Mouse (Mus musculus) ES-Bruce4 (cell line): ENCODE data around the gene Traf5. TPM values are rescaled to one million over a fixed set of nuclear protein-coding genes. Genes with fewer than 3 reads are reported as not detected.

Experiments used
- H3K27ac ChIP-seq: 2 replicates; pipeline ENCODE4 v1.5.1; 2012; ENCODE audit warnings: low read length, inconsistent platforms; ENCODE audit not compliant: insufficient read depth
- H3K27me3 ChIP-seq: 2 replicates; pipeline ENCODE4 v1.6.1; 2012; ENCODE audit warnings: mild to moderate bottlenecking, low read length, inconsistent platforms; ENCODE audit not compliant: control insufficient read depth, poor library complexity, insufficient read depth, severe bottlenecking
- H3K36me3 ChIP-seq: 2 replicates; pipeline ENCODE4 v1.6.1; 2012; ENCODE audit warnings: inconsistent platforms, mild to moderate bottlenecking, low read length, moderate library complexity; ENCODE audit not compliant: control insufficient read depth, poor library complexity, insufficient read depth, severe bottlenecking
- H3K4me1 ChIP-seq: one replicate; pipeline ENCODE4 v1.8.1; 2011; ENCODE audit warnings: low read length; ENCODE audit not compliant: control insufficient read depth, insufficient read depth
- H3K4me3 ChIP-seq: 2 replicates; pipeline ENCODE4 v1.5.1; 2011; ENCODE audit warnings: low read depth, mild to moderate bottlenecking, low read length
- H3K9ac ChIP-seq: 2 replicates; pipeline ENCODE4 v1.6.1; 2012; ENCODE audit warnings: low read depth, mild to moderate bottlenecking, inconsistent platforms; ENCODE audit not compliant: poor library complexity, severe bottlenecking
- H3K9me3 ChIP-seq: replicated peaks from 2 replicates; pipeline ENCODE4 v1.6.1; 2012; ENCODE audit warnings: mild to moderate bottlenecking, low read length, inconsistent platforms; ENCODE audit not compliant: control insufficient read depth, poor library complexity, insufficient read depth, severe bottlenecking
- CTCF ChIP-seq: IDR thresholded peaks from one replicate; pipeline ENCODE4 v1.8.1; 2011; ENCODE audit warnings: low read depth, low read length
- EP300 ChIP-seq: IDR thresholded peaks from 2 replicates; pipeline ENCODE4 v1.6.1; 2011; ENCODE audit warnings: low read depth, low read length; ENCODE audit not compliant: insufficient read depth
- POLR2A ChIP-seq: IDR thresholded peaks from one replicate; pipeline ENCODE4 v1.8.1; 2011; ENCODE audit warnings: low read length; ENCODE audit not compliant: insufficient read depth
- polyA plus RNA-seq: library from polyadenylated mRNA; stranded (reverse); fragments of >200 nt; gene quantifications from 2 replicates; pipeline ENCODE4 v1.2.4, GENCODE M21; 2011; ENCODE audit warnings: low read depth; ENCODE audit not compliant: missing spikeins, insufficient read depth, insufficient read length

The Traf5 gene
- polyA plus RNA-seq, 1 experiment: 0.81 TPM

DNA sequence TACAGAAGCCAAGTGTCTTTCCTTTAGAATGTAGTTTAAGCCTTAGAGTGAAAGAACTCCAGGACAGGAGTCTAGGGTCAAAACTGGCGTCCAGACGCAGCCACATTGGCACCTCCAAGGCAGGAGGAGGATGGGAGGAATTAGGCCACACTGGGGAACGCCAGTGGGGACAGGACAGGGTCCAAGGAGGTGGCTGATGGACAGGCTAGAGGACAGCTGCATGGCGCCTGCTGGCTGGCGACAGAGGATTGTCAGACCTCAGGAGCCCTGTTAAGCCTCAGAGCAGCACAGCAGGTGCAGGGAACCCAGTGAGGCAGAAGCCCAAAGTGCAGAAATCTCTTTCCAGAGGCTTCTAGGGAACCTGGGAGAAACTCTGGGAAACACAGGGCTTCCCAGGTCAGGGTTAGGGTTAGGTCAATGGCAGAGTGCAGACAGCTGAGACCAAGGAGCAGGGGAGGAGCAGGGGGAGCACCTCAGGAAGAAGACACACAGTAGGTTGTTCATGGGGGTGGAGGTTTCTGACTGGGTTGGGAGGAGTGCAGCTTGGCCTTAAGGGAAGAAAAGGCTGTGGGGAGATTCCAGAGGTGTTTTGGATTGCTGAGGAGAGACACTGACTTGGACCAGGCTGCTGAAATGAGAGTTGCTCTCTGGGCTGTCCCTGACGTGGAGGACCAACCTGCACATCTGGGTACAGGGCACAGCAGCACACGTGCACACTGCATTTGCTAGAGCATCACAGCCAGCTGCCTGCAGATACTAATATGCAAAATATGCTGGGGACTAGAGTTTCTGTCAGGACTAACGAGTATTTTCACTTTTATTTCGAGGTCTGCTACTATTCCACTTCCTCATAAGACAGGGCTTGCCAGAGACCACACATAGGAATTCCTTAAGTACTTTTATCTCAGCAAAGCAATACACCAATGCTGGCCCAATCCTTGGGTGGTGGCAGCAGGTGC, 2.9 kb downstream of the Traf5 start:
- Histone ChIP-seq H3K4me3 (no peak overlapping the region), H3K27ac (no peak overlapping the region), H3K27me3 (0 out of 2 replicates have a peak, but pooled peaks cover 3% of the 10 kb centered on the region), H3K9ac (no peak overlapping the region), H3K4me1 (no peaks in the 10 kb centered on the region), H3K9me3 (no peaks in the 10 kb centered on the region), H3K36me3 (no peaks in the 10 kb centered on the region)
- no peak for TF ChIP-seq EP300
- TF ChIP-seq CTCF: no peak
- no peak for TF ChIP-seq POLR2A

GRCm38 (mm10) chr1:192088011-192088410, 4.3 kb downstream of the Traf5 start:
- H3K4me1 ChIP-seq: no peaks in the 10 kb centered on the region
- 0 out of 2 replicates have a peak, but pooled peaks cover 3% of the 10 kb centered on the region for H3K27me3 ChIP-seq
- no peak overlapping the region for H3K27ac ChIP-seq
- no peak overlapping the region for H3K4me3 ChIP-seq
- no peak overlapping the region for H3K9ac ChIP-seq
- H3K36me3 ChIP-seq: no peaks in the 10 kb centered on the region
- H3K9me3 ChIP-seq: no peaks in the 10 kb centered on the region
- TF ChIP-seq POLR2A (no peak), CTCF (no peak), EP300 (no peak)

DNA sequence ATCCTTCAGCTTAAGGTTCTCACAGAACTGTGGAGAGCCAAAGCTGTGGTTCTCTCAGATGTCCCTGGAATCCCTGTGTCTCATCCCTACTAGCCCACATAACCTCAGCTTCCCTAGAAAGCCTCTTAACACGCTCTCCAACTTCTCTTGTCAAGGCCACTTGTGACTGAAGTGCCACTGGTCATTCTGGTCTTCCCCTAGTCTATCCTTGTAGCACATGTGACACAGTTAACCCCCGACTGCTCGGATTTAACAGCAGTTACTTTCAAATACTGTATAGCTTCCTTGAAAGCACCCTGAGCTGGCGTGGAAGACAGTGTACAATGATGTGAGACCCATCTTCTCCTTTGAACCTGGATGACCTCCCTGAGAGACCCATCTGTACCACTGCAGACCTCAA, 5.3 kb downstream of the Traf5 start:
- Histone ChIP-seq H3K27ac (no peak overlapping the region), H3K9ac (no peak overlapping the region), H3K36me3 (no peaks in the 10 kb centered on the region), H3K4me3 (no peak overlapping the region), H3K27me3 (0 out of 2 replicates have a peak, but pooled peaks cover 3% of the 10 kb centered on the region), H3K4me1 (no peaks in the 10 kb centered on the region), H3K9me3 (no peaks in the 10 kb centered on the region)
- no peak for TF ChIP-seq POLR2A
- TF ChIP-seq CTCF: no peak
- no peak for TF ChIP-seq EP300

DNA sequence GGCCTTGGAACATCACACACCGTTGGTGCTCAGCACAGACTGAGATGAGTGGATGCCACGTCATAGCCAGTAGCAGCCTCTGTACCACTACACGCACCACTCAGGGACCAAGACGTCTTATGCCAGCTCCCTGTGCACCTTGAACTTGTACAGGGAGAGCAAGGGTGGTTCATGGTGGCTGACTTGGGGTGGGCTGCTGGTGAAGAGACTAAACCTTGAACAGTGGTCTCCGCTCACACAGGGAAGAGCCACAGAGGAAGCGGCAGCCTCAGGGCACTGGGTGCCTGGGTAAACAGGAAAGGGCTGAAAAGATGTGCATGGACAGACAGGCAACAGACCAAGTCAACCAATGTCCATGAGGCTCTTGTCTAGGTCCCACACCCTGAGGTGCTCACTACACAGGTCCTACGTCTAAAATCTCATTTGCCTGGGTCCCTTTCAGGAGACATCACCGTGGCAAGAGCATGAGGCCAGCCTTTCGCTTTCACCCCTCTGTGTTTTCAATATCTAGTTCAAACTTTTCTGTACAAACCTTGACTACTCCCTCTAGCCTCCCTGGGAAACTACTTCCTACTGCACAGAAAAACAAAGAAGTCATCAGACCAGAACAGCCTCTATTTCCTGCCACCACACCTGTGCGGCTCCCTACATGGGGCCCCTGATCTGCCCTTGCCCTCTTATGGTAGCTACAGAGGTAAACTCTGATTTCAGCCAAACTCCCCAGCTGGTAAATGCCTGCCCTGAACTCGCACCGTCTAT, 5.9 kb downstream of the Traf5 start:
- H3K9me3 ChIP-seq: no peaks in the 10 kb centered on the region
- no peak overlapping the region for H3K9ac ChIP-seq
- H3K4me1 ChIP-seq: no peaks in the 10 kb centered on the region
- H3K4me3 ChIP-seq: no peak overlapping the region
- H3K27me3 ChIP-seq: no peaks in the 10 kb centered on the region
- H3K27ac ChIP-seq: no peak overlapping the region
- no peak for TF ChIP-seq EP300
- no peak for TF ChIP-seq CTCF
- TF ChIP-seq POLR2A: no peak
- H3K36me3 ChIP-seq: no peaks in the 10 kb centered on the region

DNA sequence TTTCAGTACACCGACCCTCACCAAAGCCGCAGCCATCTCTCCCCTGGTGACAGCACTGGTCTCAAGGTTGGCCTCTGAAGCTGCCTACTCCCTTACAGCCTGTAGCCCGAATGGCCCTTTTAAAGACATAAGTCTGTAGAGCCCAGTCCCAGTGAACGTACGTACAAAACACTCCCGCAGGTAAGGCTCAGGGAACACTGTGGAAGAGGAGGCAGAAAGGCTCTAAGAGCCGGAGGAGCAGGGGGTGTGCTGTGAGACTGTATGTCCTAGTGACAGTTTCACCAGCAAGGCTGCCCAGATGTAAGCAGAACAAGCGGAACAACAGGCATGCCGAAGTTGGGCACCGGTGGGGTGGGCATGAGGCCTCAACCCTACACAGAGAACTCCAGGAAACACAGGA, 7.1 kb downstream of the Traf5 start:
- H3K9me3 ChIP-seq: no peaks in the 10 kb centered on the region
- H3K27me3 ChIP-seq: no peaks in the 10 kb centered on the region
- no peak for TF ChIP-seq POLR2A
- TF ChIP-seq EP300: no peak
- TF ChIP-seq CTCF: no peak
- no peak overlapping the region for H3K27ac ChIP-seq
- no peak overlapping the region for H3K9ac ChIP-seq
- H3K4me1 ChIP-seq: no peaks in the 10 kb centered on the region
- H3K36me3 ChIP-seq: no peaks in the 10 kb centered on the region
- no peak overlapping the region for H3K4me3 ChIP-seq

GRCm38 (mm10) chr1:192082646-192083045, 9.7 kb downstream of the Traf5 start:
- Histone ChIP-seq H3K27me3 (no peaks in the 10 kb centered on the region), H3K9ac (no peak overlapping the region), H3K4me3 (no peak overlapping the region), H3K4me1 (no peaks in the 10 kb centered on the region), H3K9me3 (no peaks in the 10 kb centered on the region), H3K27ac (no peak overlapping the region), H3K36me3 (no peaks in the 10 kb centered on the region)
- no peak for TF ChIP-seq POLR2A
- no peak for TF ChIP-seq CTCF
- TF ChIP-seq EP300: no peak
